Mouse (Mus musculus) adrenal gland, postnatal 10 days (tissue): ENCODE measurements around the gene Sult2b1. TPM values are rescaled to one million over a fixed set of nuclear protein-coding genes. Genes with fewer than 3 reads are reported as not detected.

Experiments
- DNase-seq: peaks from one replicate; pipeline ENCODE4 v3.0.0; 2021; ENCODE audit warnings: mixed read lengths
- total RNA-seq, 2 experiments: library from RNA; stranded (reverse); gene quantifications; 2 replicates each; pipeline ENCODE4 v1.2.3; 2021

The Sult2b1 gene
- total RNA-seq, 2 experiments from 2014 or later: 0.39 to 0.45 TPM

GRCm38 (mm10) chr7:45693921-45694591 lies 90.4 kb downstream of the Sult2b1 start, which contains the start of gene Sec1:
Gene Sec1 (minus strand): TSS chr7:45694402.
- DNase-seq: no peak

DNA sequence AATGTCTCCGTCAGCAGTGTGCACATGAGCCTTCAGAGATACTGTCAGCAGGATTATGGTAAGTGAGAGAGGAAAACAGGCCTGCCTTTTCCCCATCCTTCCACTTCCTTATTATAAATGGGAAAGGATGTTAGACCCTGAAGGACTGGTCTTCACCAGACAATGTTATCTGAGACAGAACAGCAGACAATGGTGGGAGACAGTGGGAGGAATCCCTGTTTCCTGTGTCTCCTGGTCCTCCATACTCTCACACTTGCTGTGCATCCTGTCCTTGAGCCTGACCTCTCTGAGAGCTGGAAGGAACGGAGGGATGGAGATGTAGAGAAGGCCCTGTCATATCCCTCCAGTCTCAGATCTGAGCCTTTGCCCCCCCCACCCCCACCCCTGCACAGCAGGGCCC lies 92.1 kb downstream of the Sult2b1 start:
- no peak for DNase-seq

GRCm38 (mm10) chr7:45689800-45690199 lies 94.7 kb downstream of the Sult2b1 start:
- peak; percentile 15 for DNase-seq

- DNase-seq: no peak
These were observed 95.4 kb downstream of the Sult2b1 start for GRCm38 (mm10) chr7:45689099-45689498.

- DNase-seq: peak; percentile 4
These were observed 97.6 kb downstream of the Sult2b1 start for GRCm38 (mm10) chr7:45686841-45687240.

DNA sequence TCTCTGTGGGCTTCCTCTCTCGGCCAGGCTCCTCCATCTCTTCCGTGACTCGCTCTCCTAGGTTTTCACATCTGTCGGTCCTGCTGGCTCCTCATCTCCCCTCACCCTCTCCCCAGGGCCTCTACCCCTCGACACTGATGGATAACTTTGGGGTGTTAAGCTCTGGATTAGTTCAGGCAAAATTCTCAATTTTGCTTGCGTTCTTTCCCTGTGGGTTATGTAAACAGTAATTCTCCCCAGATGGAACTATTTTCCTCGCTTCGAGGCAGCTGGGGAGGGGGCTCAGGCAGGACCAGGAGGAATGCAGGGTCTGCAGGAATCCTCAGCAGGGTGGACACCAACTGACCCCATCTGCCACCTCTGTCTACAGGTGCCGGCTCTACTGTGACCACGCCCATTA lies 98.7 kb downstream of the Sult2b1 start:
- no peak for DNase-seq

- DNase-seq: no peak
These were observed 100.9 kb downstream of the Sult2b1 start, which contains the start of gene Ntn5 for GRCm38 (mm10) chr7:45683396-45684050. Gene Ntn5 (plus strand): TSS chr7:45684022.

DNA sequence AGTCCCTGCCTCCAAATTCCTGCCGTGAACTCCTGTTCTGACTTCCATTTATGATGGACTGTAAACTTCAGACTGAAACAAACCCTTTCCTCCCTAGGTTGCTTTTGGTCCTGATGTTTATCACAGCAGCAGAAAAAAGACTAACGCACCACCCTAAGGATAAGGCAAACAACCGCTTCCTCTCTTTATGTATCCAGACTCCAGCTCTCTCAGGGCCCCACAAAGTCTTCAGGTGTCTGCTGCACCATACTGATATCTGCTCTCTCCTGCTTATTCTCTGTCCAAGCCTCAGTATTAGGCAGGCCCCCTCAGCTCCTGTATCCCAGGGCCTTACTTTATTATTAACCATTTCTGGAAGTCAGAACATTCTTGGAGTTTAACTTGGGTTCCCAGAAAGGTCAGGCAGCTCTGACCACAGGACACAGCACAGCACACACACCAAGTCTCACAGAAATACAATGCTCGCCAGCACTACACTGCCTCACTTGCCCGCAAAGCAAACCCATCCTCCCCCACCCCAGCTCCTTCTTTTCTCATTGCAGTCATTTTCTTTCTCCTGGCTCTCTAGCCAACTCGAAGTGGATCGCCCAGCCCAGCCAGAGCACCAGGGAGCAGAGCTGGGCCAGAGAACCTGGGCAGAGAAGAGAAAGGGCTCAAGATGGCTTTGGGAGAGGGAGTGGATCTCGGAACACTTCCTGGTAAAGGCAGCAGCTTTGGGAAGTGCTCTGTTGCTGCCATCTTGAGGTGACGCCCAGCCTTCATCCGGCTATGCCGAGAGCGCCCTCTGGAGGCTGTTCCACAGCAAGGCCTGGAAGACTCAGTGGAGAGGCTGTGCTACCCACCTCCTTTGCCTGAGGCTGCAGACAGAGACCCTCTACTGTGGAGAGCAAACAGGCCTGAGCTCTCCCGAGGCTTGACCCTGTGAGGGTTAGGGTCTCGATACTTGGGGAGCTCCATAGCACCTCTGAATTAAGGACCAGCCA lies 102.0 kb downstream of the Sult2b1 start:
- peak; percentile 92 for DNase-seq

DNA sequence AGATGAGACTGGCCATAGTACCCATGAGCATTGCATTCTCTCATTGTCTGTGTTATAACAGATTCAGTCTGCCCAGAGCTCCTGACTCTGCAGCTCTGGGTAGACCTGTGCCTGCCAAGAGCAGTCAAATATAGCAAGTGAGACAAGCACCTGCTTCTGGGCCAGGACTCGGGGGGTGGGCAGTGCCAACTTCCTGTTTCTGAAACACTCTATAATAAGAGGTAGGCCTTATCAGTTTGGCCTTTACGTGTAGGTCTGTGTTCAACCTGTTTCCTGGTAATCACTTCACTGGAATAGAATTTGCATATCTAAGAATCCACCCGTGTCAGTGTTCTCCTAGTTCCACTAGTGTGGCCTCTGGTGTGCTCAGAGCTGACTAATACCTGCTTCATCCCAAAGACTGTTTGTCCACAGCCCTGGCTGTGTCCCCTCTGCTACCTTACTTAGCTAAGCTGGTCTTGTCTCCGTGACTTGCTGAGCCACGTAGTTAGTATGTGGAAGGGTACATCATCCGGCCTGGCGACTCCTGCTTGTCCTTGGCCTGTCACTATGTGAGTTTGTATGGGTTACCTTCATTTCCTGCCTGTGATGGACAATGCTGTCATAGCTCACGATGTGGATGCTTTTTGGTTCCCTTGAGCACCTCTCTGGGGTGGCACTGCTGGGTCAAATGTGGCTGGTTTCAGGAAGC lies 103.3 kb downstream of the Sult2b1 start:
- DNase-seq: no peak

Other genes with a start within 250 kb of the Sult2b1 start
- 1 to 10 TPM in 1 of 2 experiments, under 1 TPM in 1; 0.93 to 1.4 TPM for gene Hsd17b14, start 229.8 kb downstream of the Sult2b1 start, total RNA-seq
- gene Bcat2, start 214.5 kb downstream of the Sult2b1 start, total RNA-seq: 100 to 1,000 TPM; 114 to 118 TPM
- 10 to 100 TPM in 1 of 2 experiments, 1 to 10 TPM in 1; 1.3 to 21.9 TPM for gene Fgf21, start 169.2 kb downstream of the Sult2b1 start, total RNA-seq
- under 1 TPM in 1 of 2 experiments, not detected in 1; 0.21 TPM for gene Fut1, start 167.4 kb downstream of the Sult2b1 start, total RNA-seq
- gene Izumo1, start 162.9 kb downstream of the Sult2b1 start, total RNA-seq: under 1 TPM; 0.39 to 0.73 TPM
- gene Rasip1, start 157.2 kb downstream of the Sult2b1 start, total RNA-seq: 10 to 100 TPM; 35.6 to 37.9 TPM
- 10 to 100 TPM in 1 of 2 experiments, 1 to 10 TPM in 1; 8.3 to 13.2 TPM for gene Mamstr, start 144.7 kb downstream of the Sult2b1 start, total RNA-seq
- gene Fut2, start 118.3 kb downstream of the Sult2b1 start, total RNA-seq: not detected
- under 1 TPM in 1 of 2 experiments, not detected in 1; 0.39 TPM for gene Ntn5, start 100.6 kb downstream of the Sult2b1 start, total RNA-seq
- under 1 TPM; 0.21 to 0.30 TPM for gene Sec1, start 90.3 kb downstream of the Sult2b1 start, total RNA-seq
- gene Car11, start 84.8 kb downstream of the Sult2b1 start, total RNA-seq: 10 to 100 TPM in 1 of 2 experiments, 1 to 10 TPM in 1; 7.6 to 14.5 TPM
- gene Dbp, start 79.6 kb downstream of the Sult2b1 start, total RNA-seq: 10 to 100 TPM; 21.4 to 62.3 TPM
- gene Rpl18, start 69.2 kb downstream of the Sult2b1 start, total RNA-seq: 1,000 to 10,000 TPM; 1,029 to 1,042 TPM
- gene Sphk2, start 66.7 kb downstream of the Sult2b1 start, total RNA-seq: 10 to 100 TPM; 28.0 to 28.8 TPM
- gene Fam83e, start 63.5 kb downstream of the Sult2b1 start, total RNA-seq: under 1 TPM; 0.27 to 0.33 TPM
- not detected for gene Spaca4, start 58.9 kb downstream of the Sult2b1 start, total RNA-seq
- gene Lmtk3, start 931 bp downstream of the Sult2b1 start, total RNA-seq: 1 to 10 TPM; 4.2 to 8.3 TPM
- 100 to 1,000 TPM in 1 of 2 experiments, 10 to 100 TPM in 1; 88.5 to 107 TPM for gene Cyth2, start 29.9 kb upstream of the Sult2b1 start, total RNA-seq
- under 1 TPM; 0.24 to 0.51 TPM for gene Kcnj14, start 40.1 kb upstream of the Sult2b1 start, total RNA-seq
- gene Grwd1, start 46.3 kb upstream of the Sult2b1 start, total RNA-seq: 10 to 100 TPM; 23.7 to 27.5 TPM
- 100 to 1,000 TPM; 126 to 132 TPM for gene Kdelr1, start 88.1 kb upstream of the Sult2b1 start, total RNA-seq
- gene Grin2d, start 93.7 kb upstream of the Sult2b1 start, total RNA-seq: 1 to 10 TPM in 1 of 2 experiments, under 1 TPM in 1; 0.72 to 1.2 TPM
- gene Syngr4, start 112.0 kb upstream of the Sult2b1 start, total RNA-seq: under 1 TPM in 1 of 2 experiments, not detected in 1; 0.30 TPM
- gene Tmem143, start 112.3 kb upstream of the Sult2b1 start, total RNA-seq: 10 to 100 TPM; 85.8 to 88.1 TPM
- 100 to 1,000 TPM; 156 to 158 TPM for gene Emp3, start 136.7 kb upstream of the Sult2b1 start, total RNA-seq
- gene Ccdc114, start 139.4 kb upstream of the Sult2b1 start, total RNA-seq: 1 to 10 TPM; 6.1 to 7.2 TPM
- 10 to 100 TPM in 1 of 2 experiments, 1 to 10 TPM in 1; 8.2 to 13.6 TPM for gene Abcc6, start 245.6 kb upstream of the Sult2b1 start, total RNA-seq
- 10 to 100 TPM; 50.4 to 50.6 TPM for gene Nomo1, start 249.0 kb upstream of the Sult2b1 start, total RNA-seq